Mouse (Mus musculus) liver, adult 2 months (tissue): ENCODE results near the gene Ankrd13d. TPM values are rescaled to one million over a fixed set of nuclear protein-coding genes. Genes with fewer than 3 reads are reported as not detected.
A peak's percentile ranks its signal among the peaks of the same experiment; 100 is the strongest.

Experiments used
- DNase-seq: peaks from one replicate; pipeline ENCODE4 v3.0.0-alpha.2; 2011; ENCODE audit warnings: low read depth, low spot score; ENCODE audit errors: extremely low read depth
- H3K27ac ChIP-seq: fragments of 200-500 bp; replicated peaks from 2 replicates; pipeline ENCODE4 v1.5.1; 2012; ENCODE audit warnings: low read depth, mild to moderate bottlenecking, control low read depth, inconsistent platforms, low read length; ENCODE audit not compliant: insufficient read depth
- H3K27me3 ChIP-seq: fragments of 200-500 bp; 2 replicates; pipeline ENCODE4 v1.6.1; 2012; ENCODE audit warnings: mild to moderate bottlenecking, moderate library complexity, low read length, inconsistent platforms; ENCODE audit not compliant: control insufficient read depth, insufficient read depth
- H3K36me3 ChIP-seq: fragments of 200-500 bp; 2 replicates; pipeline ENCODE4 v1.6.1; 2012; ENCODE audit warnings: low read length, inconsistent platforms; ENCODE audit not compliant: control insufficient read depth, insufficient read depth
- H3K4me1 ChIP-seq: fragments of 200-500 bp; 2 replicates; pipeline ENCODE4 v1.6.1; 2011; ENCODE audit warnings: low read length; ENCODE audit not compliant: control insufficient read depth, insufficient read depth
- H3K4me3 ChIP-seq: fragments of 200-500 bp; 2 replicates; pipeline ENCODE4 v1.5.1; 2011; ENCODE audit warnings: low read depth, mild to moderate bottlenecking, control low read depth, low read length, moderate library complexity; ENCODE audit not compliant: insufficient read depth
- H3K79me2 ChIP-seq: fragments of 200-500 bp; 2 replicates; pipeline ENCODE4 v1.6.1; 2012; ENCODE audit warnings: inconsistent platforms, mild to moderate bottlenecking, low read length, moderate library complexity; ENCODE audit not compliant: control insufficient read depth, insufficient read depth
- H3K9ac ChIP-seq: fragments of 200-500 bp; 2 replicates; pipeline ENCODE4 v1.6.1; 2012; ENCODE audit warnings: low read depth, mild to moderate bottlenecking, control low read depth, inconsistent platforms, low read length
- CTCF ChIP-seq: fragments of 200-500 bp; IDR thresholded peaks from 2 replicates; pipeline ENCODE4 v1.5.1; 2011; ENCODE audit warnings: low read depth, low read length, control low read depth
- POLR2A ChIP-seq: fragments of 200-500 bp; IDR thresholded peaks from 2 replicates; pipeline ENCODE4 v1.6.1; 2011; ENCODE audit warnings: low read length, control low read depth; ENCODE audit not compliant: insufficient read depth; ENCODE audit errors: extremely low read depth
- WGBS: fragments of 180-500 bp; shearing (Covaris S2); methylation state at CpG from one replicate; pipeline ENCODE4 v1.1.7; 2018; 5-methylcytosine and 5-hydroxymethylcytosine counted together
- polyA plus RNA-seq: library from polyadenylated mRNA; depleted of rRNA; stranded (reverse); fragments of >200 nt; gene quantifications from 2 replicates; pipeline ENCODE4 v1.2.3, GENCODE M21; 2012
- total RNA-seq: library from RNA; depleted of rRNA; stranded (reverse); fragments of >200 nt; gene quantifications from 2 replicates; pipeline ENCODE4 v1.2.3, GENCODE M21; 2014

The Ankrd13d gene
- total and polyA plus RNA-seq, 2 experiments: 0.46 to 0.60 TPM

DNA sequence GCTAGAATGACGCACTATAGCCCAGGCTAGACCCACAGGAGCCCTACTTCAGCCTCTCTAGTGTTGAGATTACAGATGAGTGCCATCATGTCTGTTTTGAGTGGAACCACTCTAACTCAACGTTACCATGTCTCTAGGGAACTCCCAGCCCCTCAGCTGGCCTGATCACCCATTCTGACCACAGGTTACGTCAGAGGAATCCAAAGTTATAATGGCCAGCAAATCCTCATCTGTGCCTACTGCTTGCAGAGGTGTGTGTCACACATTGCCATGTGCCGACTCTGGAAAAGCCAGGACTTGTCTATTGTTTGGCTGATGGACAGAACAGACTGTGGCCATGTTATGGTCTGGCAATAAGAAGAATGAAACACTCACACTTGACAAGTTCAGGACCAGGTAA, 12.5 kb upstream of the Ankrd13d start:
- TF ChIP-seq CTCF: no peak
- TF ChIP-seq POLR2A: no peak
- DNase-seq: no peak
- Histone ChIP-seq H3K36me3 (peaks cover 14% of the 10 kb centered on the region), H3K79me2 (peaks cover 18% of the 10 kb centered on the region; the same call in 1 of the 2 replicates), H3K27me3 (no peaks in the 10 kb centered on the region), H3K4me3 (no peak overlapping the region), H3K4me1 (peaks cover 2% of the 10 kb centered on the region), H3K9ac (no peak overlapping the region), H3K27ac (no peak overlapping the region)
- WGBS: 84% methylated on average over 4 of the region's 4 CpGs

DNA sequence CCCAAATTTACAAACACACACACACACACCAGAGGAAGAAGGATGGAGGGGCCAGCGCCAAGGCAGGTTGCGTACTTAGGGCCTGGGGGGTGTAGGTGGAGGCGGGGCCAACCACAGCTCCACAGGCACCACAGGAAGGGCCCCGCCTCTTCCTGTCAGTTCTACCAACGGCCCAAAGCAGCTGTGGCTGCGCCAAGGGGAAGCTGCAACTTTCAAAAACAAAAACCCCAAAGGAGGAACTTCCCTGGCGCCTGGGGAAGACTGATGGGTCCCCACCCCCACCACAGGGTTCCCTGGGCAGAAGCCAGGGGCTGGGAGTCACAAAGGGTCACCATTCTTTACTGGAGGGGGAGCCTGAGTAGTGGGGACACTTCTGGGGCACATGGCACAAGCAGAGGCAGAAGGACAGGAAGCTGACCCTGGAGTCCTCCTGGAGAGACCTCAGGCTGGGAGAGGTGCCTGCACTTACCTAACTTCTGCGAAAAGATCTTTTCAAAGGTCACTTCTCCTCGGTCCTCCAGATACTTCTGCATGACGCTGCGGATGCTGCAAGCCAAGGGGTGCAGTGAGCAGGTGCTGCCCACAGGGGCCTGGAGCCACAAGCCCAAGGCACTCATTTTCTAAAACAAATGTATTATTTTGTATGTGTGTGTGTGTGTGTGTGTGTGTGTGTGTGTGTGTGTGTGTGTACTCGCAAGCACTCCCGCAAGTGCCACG, 11.6 kb upstream of the Ankrd13d start:
- Histone ChIP-seq H3K27ac (peak overlapping the region; percentile 36), H3K4me1 (peaks cover 2% of the 10 kb centered on the region), H3K36me3 (peaks cover 17% of the 10 kb centered on the region), H3K9ac (no peak overlapping the region), H3K27me3 (no peaks in the 10 kb centered on the region), H3K4me3 (no peak overlapping the region), H3K79me2 (peaks cover 14% of the 10 kb centered on the region; the same call in 1 of the 2 replicates)
- WGBS: 60% methylated on average over 14 of the region's 14 CpGs
- no peak for TF ChIP-seq POLR2A
- no peak for TF ChIP-seq CTCF
- DNase-seq: peak; percentile 37

DNA sequence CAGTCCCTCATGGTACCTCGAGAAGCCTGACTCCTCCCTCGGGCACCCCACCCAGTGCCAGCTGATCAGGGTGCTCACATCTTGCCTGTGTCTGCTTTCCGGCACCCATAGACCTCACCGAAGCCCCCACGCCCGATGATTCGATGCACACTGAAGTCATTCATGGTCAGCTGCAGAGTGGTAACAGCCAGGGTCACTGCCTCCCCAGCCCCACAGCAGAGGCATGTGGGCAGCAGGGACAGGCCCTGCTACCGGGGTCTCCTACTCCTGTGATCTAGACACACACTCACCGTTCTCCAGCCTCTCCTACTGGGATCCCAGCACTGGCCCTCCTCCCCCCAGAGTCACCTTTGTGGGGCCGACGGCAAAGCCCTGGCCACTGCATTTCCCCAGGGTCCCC, 8.2 kb upstream of the Ankrd13d start:
- H3K79me2 ChIP-seq: no peaks in the 10 kb centered on the region; the same call in 1 of the 2 replicates
- TF ChIP-seq CTCF (no peak), POLR2A (no peak)
- H3K27ac ChIP-seq: no peak overlapping the region
- WGBS: 91% methylated on average over 11 of the region's 11 CpGs
- no peaks in the 10 kb centered on the region for H3K4me1 ChIP-seq
- peaks cover 26% of the 10 kb centered on the region for H3K36me3 ChIP-seq
- no peak overlapping the region for H3K4me3 ChIP-seq
- H3K27me3 ChIP-seq: no peaks in the 10 kb centered on the region
- no peak overlapping the region for H3K9ac ChIP-seq
- DNase-seq: no peak

DNA sequence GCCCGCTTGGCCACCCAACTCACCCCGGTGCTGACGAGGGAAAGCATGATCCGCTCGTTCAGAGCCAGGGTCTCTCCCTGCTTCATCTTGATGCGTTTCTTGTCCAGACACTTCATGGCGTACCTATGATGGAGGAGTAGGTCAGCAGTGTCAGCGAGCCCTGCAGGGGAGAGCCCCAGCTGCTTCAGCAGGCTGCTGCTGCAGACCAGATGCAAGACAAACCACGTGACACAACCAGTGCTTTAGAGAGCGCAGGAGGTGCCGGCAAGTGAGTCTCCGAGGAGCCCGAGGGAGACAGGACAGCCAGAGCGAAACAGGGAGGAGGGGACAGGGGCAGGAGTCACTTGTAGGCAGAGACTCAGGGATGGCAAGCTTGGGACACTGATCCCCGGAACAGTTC, 7.8 kb upstream of the Ankrd13d start:
- H3K4me1 ChIP-seq: no peaks in the 10 kb centered on the region
- 94% methylated on average over 15 of the region's 15 CpGs for WGBS

DNA sequence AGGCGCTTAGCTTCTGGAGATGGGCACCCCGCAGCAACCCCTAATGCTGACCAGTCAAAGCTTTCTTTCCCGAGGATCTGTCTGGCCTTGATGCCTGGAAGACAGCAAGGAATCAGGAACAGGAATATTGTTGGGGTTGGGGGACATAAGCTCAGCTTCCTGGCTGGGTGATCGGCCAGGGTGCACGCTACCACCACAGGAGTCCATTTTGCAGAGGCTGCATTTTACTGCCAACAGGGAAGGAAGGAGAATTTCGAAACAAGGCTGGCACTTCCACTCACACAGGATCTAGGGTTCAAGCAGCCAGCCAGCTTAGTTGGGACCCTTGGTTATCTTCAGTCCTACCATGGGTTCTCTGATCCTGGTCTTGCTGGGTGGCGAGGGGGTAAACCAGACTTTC, 716 bp upstream of the Ankrd13d start:
- Histone ChIP-seq H3K27me3 (no peaks in the 10 kb centered on the region), H3K9ac (no peak overlapping the region), H3K79me2 (no peaks in the 10 kb centered on the region), H3K4me3 (no peak overlapping the region), H3K4me1 (0 out of 2 replicates have a peak, but pooled peaks cover 2% of the 10 kb centered on the region), H3K36me3 (peaks cover 7% of the 10 kb centered on the region; the same call in 1 of the 2 replicates), H3K27ac (no peak overlapping the region)
- TF ChIP-seq CTCF: no peak
- TF ChIP-seq POLR2A: no peak
- 34% methylated on average over 7 of the region's 7 CpGs for WGBS
- no peak for DNase-seq

More for the DNA sequence above, 7.8 kb upstream of the Ankrd13d start:
- no peak overlapping the region for H3K9ac ChIP-seq
- no peak for TF ChIP-seq CTCF
- TF ChIP-seq POLR2A: no peak
- H3K4me3 ChIP-seq: no peak overlapping the region
- no peaks in the 10 kb centered on the region; the same call in 1 of the 2 replicates for H3K79me2 ChIP-seq
- no peak for DNase-seq
- H3K27ac ChIP-seq: no peak overlapping the region
- H3K27me3 ChIP-seq: no peaks in the 10 kb centered on the region
- H3K36me3 ChIP-seq: peaks cover 26% of the 10 kb centered on the region

DNA sequence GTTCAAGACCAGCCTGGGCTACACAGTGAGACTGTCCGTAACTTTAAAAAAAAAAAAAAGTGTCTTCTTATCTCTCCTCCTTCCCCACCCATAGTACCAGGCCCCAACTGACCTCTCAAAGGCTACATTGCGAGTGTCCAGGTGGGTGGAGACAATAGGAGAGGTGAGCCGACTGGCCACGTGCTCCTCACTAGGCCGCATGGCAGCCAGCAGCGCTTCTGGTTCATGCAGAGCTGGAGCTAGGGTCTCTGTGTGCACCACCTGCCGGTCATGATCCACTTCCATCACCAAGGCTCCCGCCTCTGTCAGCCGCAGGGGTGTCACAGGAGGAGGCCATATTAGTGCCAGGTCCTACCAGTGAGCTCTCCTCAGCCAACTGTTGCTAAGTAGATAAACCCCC, 2.5 kb downstream of the Ankrd13d start:
- DNase-seq: no peak
- no peak for TF ChIP-seq CTCF
- TF ChIP-seq POLR2A: no peak
- 97% methylated on average over 9 of the region's 9 CpGs for WGBS
- Histone ChIP-seq H3K36me3 (no peaks in the 10 kb centered on the region), H3K4me1 (0 out of 2 replicates have a peak, but pooled peaks cover 2% of the 10 kb centered on the region), H3K27ac (no peak overlapping the region), H3K79me2 (no peaks in the 10 kb centered on the region), H3K9ac (no peak overlapping the region), H3K27me3 (no peaks in the 10 kb centered on the region), H3K4me3 (no peak overlapping the region)
